Mouse (Mus musculus) frontal cortex, postnatal 14 days (tissue): ENCODE measurements at regions not wholly inside any gene's neighbourhood (a gene's known extent, or its start where the extent isn't known, plus 50 kb on each side); places are given as distances from the start of the nearest gene placed in this dataset.

Experiments used
- DNase-seq, 2 experiments: peaks; one replicate each; pipeline ENCODE4 v3.0.0; 2022; ENCODE audit warnings: low spot score in 2 of 2

GRCm38 (mm10) chr10:110650851-110651250 is 94.4 kb upstream of the E2f7 start:
- no peak for DNase-seq

GRCm38 (mm10) chr10:110654070-110654469 is 91.2 kb upstream of the E2f7 start:
- DNase-seq, result no peak

GRCm38 (mm10) chr10:110658153-110658695 is 87.0 kb upstream of the E2f7 start:
- no peak for DNase-seq

GRCm38 (mm10) chr10:110676503-110676902 is 68.7 kb upstream of the E2f7 start:
- no peak for DNase-seq
